Mouse (Mus musculus): ENCODE results near the gene Trmt1l.
"Not testable (repeated sequence)": the region's sequence is repeated elsewhere in the genome, so short reads cannot be mapped to it uniquely, and the experiment has no call there.

Trmt1l gene

DNA sequence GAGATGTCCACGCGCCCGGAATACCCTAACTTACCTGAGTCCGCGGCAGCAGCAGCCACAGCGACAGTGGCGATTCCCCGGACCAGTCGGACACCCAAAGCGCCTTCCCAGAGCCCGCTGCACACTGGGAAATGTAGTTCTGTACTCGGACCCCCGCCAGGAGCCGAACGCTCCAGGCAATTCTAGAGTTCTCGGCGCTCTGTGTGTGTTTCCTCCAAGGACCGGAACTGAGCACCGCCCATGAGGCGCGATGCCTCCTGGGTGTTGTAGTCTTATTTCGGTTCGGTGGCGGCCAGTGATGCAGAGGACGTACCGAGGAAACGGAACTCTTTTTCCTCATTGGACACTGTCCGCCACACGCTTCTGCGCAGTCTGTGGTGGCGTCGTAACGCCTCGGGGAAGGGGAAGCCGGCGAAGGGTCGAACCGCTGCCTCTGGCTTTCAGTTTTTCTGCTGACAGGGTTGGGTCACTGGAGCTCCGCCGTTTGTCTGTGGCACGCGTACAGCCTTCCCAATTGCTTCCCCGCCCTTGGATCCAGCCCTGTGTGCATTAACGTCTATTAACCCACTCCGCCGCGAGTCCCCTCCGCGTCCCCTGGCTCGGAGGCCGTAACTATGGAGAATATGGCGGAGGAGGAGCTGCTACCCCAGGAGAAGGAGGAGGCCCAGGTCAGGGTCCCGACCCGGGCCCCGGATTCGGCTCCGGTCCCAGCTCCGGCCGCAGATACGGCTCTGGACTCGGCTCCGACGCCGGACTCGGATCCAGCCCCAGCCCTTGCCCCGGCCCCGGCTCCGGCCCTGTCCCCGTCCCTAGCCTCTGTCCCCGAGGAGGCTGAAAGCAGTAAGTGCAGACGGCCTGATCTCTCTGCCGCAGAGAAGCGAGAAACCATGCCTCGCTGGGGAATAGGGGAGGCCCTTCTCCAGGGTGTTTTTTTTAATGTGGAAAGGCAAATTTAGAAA is at the start of gene Trmt1l, which contains the start of gene Swt1:
Gene Trmt1l, plus strand, starts transcription at position 280 of the 959 bp plus-strand sequence.
Gene Swt1, minus strand, starts transcription at position 193 of the 959 bp plus-strand sequence.
- peak; percentile 97 to 98 for DNase-seq (ENCODE audit: low spot score in 2 of 2)

DNA sequence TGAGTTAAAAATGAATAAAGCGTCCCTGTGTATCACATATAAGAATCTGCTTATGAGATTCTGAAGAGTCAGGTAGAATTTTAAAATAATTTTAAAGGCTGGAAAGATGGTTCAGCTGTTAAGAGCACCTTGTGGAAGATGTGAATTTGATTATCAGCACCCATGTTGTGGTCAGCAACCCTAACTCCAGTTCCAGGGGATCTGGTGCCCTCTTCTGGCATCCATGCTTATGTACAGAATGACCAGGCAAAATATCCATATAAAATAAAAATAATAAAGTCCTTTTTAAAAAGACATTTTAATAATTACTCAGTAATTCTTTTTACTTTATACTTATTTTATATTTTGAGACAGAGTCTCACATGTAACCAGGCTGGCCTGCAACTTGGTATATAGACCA is 38.3 kb upstream of the Trmt1l start:
- no peak for DNase-seq (ENCODE audit: low spot score in 2 of 2)

DNA sequence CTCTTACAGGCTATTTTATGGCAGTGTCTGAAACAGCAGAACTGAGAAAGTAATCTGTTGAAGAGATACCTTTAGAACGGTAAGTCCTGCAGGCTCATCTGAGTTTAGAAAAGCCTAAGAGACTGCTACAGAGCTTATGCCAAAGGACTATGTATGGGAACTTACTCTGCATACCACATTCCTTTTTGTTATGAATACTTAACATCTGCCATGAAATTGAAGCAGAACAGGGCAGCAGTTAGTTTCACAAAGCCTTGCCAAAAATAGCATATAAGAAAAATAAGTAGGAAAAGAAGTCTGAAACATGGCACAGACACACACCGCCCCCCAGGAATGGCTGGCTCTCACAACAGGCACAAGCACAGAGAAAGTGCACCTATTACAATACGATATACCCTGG is 18.5 kb upstream of the Trmt1l start:
- DNase-seq (ENCODE audit: low spot score in 2 of 2), result no peak

DNA sequence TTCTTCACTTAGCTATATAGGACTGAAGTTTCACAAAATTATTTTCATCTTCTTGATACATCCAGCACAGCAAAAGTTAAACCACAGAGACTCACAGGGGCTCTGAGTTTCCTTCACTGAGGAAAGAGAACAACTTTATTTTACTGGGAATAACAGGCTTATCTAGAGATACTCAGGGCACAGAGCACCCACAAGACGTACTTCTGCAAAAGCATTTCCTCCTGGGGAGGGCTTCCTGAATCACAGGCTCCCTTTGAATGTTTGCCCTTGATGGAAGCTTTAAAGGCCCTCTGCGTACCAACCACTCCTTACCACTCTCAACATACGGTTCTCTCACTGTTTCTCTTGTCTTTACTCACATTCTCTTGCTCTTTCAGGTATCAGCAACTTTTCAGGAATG is 6.2 kb upstream of the Trmt1l start:
- no peak for DNase-seq (ENCODE audit: low spot score in 2 of 2)

DNA sequence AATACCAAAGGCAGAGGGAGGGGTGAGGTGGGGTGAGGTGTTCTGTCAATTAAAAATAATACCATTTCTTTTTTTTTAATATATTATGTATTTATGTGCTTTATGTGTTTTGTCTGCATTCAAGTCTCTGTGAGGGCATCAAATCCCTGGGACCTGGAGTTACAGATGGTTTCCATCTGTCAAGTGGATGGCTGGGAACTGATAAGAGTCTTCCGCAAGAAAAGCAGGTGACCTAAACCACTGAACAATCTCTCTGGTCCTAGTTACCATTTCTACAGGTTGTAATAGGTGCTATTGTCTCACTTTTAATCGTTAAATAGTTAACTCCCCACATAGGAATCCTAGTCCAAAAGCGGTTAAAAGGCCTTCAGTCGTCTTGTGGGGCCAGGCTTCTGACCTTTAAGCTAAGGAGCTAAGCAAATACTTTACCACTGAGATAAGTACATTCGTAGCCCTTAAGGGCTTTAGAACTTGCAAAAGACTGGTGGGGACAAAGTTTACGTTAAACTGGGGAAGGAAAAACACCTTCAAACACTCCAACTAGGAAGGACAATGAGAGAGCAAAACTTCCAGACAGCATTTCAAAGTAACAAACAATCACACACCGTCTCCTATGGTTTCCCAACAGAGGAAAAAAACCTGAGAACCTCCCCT is 1.3 kb upstream of the Trmt1l start:
- no peak for DNase-seq (ENCODE audit: low spot score in 2 of 2)

DNA sequence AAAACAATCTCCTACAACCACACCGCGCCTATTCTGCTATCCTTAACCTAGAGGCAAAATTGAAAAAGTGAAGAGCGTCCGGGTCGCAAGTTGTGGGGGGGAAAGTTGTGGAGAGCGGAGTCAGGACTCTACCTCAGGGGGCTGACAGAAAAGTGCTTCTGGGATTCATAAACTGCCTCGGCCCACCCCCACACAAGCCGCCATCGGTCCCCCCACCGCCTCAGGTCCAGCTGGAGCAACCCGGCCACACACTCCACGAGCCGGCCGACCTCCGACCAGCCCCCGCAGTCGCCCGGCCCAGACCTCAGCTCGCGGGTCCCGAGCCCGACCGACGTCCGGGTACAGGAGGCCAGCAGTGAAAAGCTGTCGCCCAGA is 467 bp upstream of the Trmt1l start:
- DNase-seq (ENCODE audit: low spot score in 2 of 2), result no peak

DNA sequence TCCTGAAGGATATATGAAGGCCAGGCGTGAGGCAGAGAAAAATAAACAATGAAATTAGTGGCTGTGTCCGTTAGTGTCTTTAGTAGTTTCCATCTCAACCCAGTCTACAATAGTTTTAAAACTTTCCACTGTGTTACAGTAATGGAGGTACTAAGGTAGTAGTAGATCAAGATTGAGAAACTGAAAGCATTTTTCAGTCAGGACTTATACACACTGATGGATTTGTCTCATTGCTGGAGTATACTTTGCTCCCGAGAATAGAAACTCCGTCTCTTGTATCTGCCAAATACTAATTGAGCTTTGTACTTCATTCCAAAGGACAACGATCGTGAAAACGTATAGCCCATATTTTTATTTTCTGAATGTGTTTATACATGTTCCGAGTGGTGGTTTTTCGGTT is 974 bp downstream of the Trmt1l start:
- no peak for DNase-seq (ENCODE audit: low spot score in 2 of 2)

DNA sequence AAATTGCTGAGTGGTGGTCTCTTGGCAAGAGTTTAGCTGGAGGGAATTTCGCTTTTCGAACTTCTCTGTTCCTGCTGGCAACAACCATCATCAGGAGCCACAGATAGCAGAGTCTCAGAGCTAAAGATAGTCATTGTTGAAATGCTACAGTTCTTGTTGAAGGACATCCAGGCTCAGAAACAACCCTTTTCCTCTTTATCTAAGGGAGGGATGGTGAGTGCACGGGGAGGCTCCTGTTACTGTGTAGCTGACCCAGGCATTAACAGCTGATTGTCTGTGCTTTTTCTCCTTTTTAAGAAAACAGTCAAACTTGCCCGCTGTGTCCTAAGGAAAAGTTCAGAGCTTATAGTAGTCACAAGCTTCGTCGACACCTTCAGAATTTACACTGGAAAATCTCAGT is 7.1 kb downstream of the Trmt1l start:
- DNase-seq (ENCODE audit: low spot score in 2 of 2), result no peak

DNA sequence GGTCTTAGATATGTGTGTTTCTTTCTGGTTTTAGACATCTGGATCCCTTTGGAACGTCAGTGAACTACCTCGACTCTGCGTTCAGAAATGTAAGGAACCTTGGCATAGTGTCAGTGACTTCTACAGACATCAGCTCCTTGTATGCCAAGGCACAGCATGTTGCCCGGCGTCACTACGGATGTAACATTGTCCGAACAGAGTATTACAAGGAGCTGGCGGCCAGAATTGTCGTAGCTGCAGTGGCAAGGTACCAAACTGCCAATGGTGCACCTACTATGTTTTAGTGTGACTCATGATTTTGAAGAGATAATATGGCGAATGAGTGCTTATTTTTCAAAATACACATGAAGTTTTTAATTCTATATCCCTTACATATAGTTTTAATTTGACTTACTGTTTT is 21.5 kb downstream of the Trmt1l start:
- DNase-seq (ENCODE audit: low spot score in 2 of 2), result no peak

DNA sequence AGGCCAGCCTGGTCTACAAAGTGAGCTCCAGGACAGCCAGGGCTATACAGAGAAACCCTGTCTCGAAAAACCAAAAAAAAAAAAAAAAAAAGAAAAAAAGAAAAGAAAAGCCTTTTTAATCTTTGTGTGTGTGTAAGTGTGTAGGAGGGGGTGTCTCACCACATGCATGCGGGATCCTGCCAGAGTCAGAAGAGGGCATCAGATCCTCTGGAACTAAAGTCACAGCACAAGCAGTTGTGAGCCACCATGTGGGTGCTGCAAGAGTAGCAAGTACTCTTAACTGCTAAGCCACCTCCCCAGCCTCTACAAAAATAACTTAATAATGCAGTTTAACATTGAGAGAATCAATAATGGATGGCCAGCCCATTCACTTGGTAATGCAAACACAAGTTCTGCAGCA is 22.5 kb downstream of the Trmt1l start:
- DNase-seq (ENCODE audit: low spot score in 2 of 2), result no peak

DNA sequence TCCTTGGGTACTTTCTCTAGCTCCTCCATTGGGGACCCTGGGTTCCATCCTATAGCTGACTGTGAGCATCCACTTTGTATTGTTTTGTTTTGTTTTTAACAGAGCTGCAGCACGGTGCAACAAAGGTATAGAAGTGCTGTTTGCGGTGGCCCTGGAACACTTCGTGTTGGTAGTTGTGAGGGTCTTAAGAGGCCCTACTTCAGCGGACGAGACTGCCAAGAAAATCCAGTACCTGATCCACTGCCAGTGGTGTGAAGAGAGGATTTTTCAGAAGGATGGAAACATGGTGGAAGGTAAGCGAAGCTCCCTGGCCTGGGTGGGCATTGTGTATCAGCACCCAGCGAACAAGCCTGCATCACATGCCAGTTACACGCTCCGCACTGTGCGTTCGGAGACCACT is 23.6 kb downstream of the Trmt1l start:
- DNase-seq (ENCODE audit: low spot score in 2 of 2), result no peak

DNA sequence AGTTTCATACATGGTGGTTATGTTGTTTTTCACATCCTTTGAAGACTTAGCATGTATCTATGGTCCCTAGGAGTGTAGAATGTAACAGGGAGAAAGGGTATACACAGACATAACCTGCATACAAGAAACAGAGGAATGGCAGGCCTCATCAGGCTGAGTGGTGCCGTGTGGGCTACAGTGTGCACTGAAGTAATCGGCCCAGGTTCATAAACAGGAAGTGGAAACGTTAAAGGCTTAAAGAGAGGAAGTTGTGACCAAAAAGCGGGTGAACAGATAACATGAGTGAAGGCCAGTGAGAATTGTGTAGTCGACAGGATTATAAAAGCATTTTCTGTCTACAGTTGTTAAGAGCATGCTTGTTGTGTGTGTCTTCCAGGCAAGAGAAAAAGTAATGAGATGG is 28.7 kb downstream of the Trmt1l start:
- DNase-seq (ENCODE audit: low spot score in 2 of 2), result no peak

DNA sequence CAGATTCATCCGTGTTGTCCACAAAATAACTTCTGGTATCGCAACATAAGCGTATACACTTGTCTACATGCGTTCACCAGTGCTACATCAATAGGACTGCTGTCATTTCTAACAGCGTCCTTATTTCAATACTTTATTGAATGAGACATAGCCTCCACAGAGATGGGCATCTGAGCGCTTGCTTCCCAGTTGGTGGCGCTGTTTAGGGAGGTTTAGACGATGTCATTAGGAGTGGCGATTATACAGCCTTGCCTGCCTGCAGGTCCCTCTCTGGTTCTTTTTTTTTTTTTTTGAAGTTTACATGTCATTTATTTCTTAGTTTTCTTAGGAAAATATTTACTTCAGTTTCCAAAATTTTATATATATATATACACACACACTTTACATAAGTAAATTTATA is 32.9 kb downstream of the Trmt1l start:
- DNase-seq (ENCODE audit: low spot score in 2 of 2), result no peak

DNA sequence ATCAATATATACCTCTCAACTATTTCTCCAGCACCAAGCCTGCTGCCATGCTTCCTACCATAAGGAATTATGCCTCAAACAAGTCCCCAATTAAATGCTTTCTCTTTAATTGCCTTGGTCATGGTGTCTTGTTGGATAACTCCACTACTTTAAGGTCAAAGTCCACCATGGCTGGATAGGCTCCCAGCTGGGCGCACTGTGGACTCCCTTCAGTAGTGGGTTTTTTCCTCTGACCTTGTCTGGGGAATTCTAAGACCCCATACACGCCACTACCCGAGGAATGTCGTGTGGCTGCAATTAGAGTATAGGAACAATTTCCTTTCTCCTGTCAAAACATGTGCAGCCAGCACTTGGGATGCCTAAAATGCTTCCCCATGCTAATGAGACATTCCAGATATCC is 36.6 kb downstream of the Trmt1l start:
- DNase-seq (ENCODE audit: low spot score in 2 of 2), result no peak

DNA sequence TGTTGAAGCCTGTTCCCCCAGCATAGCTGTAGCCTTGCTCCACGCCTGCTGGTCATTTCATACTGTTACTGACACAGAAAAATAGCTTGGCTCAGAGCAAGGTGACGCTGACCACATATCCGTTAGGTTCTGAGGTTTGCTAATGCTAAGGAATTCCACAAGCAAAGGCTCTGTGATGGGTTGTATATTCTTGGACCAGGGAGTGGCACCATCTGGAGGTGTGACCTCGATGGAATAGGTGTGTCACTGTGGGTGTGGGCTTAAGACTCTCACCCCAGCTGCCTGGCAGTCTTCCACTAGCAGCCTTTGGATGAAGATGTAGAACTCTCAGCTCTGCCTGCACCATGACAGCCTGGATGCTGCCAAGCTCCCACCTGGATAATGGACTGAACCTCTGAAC is 38.2 kb downstream of the Trmt1l start:
- no peak for DNase-seq (ENCODE audit: low spot score in 2 of 2)

DNA sequence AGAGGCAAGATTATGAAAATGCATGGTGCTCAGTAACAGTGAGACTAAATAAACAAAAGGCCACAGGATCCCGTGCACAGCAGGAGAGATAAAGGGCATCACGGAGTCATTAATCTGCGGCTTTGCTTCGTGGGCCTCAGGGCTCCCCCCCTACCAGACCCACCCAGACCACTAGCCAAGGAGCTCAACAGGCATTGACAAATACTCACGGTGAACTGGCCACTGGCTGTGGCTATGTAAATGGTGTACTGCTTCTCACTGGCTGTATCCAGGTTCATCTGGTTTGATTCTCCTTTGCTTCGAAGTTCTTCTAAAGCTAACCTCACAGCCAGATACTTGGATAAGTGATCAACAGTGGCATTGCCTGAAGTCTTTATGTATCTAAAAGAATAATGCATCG is 43.1 kb downstream of the Trmt1l start:
- no peak for DNase-seq (ENCODE audit: low spot score in 2 of 2)

DNA sequence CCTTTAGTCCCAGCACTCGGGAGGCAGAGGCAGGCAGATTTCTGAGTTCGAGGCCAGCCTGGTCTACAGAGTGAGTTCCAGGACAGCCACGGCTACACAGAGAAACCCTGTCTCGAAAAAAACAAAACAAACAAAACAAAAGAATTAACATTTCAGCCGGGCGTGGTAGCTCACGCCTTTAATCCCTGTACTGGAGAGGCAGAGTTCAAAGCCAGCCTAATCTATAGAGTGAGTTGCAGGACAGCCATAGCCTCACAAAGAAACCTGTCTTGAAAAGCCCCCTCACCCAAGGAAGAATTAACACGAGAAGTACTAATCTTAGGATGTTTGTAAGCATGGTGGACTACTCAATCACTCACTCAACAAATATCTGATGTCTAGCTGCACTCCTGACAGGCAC is 44.0 kb downstream of the Trmt1l start:
- not testable (repeated sequence) for DNase-seq (ENCODE audit: low spot score in 2 of 2)

DNA sequence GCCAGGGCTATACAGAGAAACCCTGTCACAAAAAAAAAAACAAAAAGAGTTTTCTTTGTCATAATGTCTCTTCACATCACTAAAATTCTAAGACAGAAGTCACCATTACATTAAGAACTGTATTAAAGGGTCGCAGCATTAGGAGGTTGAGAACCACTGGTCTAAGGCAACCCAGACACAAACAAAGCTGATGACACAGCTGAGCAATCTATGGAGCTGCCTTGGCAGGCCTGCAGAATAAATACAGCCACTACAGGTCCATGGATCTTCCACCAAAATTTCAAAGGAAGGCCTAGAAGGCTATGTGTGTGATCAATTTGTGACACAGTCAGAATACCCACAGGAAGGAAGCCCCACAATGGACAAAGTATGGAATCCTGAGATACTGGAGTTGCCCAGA is 54.2 kb downstream of the Trmt1l start:
- DNase-seq (ENCODE audit: low spot score in 2 of 2), result no peak

DNA sequence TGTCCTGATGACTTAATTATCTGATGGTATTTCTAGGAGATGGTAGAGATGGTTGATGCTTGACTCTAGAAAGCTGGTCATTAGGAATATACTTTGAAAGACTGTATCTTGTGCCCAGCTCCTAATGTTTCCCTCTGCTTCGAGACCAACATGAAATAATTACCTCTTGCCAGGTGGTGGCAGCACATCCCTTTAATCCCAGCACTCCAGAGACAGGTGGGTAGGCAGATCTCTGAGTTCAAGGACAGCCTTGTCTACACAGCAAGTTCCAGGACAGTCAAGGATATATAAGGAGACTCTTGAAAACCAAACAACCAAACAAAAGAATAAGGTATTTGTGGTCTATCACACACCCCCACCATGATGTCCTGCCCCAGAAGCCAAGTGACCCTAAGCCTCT is 55.2 kb downstream of the Trmt1l start:
- DNase-seq (ENCODE audit: low spot score in 2 of 2), result peak in 1 of 2 experiments; percentile 9

DNA sequence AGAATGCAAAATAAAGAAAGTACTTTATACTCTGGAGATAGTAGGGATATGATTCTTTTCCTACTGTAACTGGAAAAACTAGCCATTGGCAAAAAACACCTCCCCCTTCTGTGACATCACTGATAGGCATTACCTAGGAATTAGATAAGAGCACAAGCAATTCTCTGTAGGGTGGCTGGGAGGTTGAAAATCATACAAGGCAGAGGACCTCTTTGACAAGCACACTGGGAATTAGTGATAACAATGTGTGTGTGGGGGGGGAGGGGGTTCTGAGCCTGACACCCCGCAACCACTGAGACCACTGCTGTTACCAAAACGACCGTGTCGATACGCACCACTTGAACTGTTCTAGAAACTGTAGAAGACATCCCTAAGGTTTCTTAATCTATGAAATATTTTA is 56.4 kb downstream of the Trmt1l start:
- no peak for DNase-seq (ENCODE audit: low spot score in 2 of 2)

DNA sequence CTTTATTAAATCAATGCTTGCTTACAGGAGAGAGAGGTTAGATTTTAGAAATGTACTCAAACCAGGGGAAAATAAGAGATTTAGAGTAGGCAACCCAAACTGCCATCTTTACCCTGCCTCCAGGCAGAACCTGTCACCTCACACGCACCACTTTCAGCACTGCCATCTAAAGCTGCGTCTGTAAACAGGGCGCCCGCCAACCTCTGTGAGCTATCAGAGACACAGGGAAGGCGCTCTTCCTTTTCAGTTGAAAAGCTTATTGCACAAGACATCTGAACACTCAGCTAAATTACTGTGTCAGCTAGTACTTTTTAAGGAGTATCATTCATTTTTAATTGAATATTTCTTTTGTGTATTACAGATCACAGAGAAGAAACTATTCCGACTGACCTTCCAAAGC is 61.5 kb downstream of the Trmt1l start:
- no peak for DNase-seq (ENCODE audit: low spot score in 2 of 2)

DNA sequence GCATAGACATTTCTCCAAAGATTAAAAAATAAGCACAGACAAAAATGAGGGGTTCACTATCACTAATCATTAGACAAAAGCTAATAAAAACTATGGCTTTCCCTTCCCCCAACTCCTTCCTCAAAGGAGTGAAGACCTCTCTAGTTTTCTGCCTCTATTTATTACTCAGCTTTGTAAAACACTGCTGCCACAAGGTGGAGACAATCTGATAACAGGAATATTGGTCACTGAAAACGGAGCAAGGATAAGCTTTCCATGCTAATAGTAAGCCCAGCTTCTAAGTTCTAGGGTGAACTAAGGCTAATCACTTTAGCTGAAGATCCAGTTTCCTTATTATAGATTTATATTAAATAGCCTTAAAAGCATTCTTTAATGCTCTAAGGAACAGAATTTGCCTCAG is 64.1 kb downstream of the Trmt1l start:
- no peak for DNase-seq (ENCODE audit: low spot score in 2 of 2)

DNA sequence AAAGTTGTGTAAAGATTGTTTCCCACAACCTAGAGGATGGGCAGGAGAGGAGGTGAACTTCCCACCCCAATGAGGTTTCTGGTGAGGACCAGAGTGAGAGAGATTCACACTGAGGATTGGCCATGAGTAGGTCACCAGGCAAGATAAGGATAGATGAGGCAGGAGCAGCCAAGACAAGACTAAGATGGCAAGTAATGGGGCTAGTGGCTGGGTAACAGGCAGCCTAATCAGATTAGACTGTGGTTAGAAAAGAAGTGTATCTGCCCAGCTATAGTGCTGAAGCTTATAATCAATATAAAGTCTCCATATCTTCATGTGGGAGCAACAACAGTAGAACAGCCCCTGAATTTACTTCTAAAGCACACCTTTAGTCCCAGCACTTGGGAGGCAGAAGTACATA is 65.5 kb downstream of the Trmt1l start:
- no peak for DNase-seq (ENCODE audit: low spot score in 2 of 2)

All from urinary bladder, postnatal 36 days (tissue).